16 mouse cellular contexts compared by ENCODE assay signal in genomic region chr9:88484531-88484930, GRCm38 (mm10). TPM values are rescaled to one million over a fixed set of nuclear protein-coding genes. Genes with fewer than 3 reads are reported as not detected.
A peak's percentile ranks its signal among the peaks of the same experiment; 100 is the strongest.
DNase-seq lines count a peak whose midpoint lies in the region; ATAC-seq and TF ChIP-seq lines count a peak whose summit lies in the region.
"Had no signal": no experiment of that assay in that cellular context is flagged by ENCODE, and none has a peak within 500 bp of the region (broad histone marks: within the 10 kb centered on the region; RNA-seq: fewer than 3 reads in every experiment).

No protein-coding gene starts in this region.

- 0 out of 2 replicates have a peak, but pooled peaks cover 4% of the 10 kb centered on the region for H3K36me3 ChIP-seq in heart, embryonic 12.5 days
- H3K36me3 ChIP-seq: liver, embryonic 15.5 days had no signal

- intact Hi-C loops in gastrocnemius, adult 2 months (cut with DNase I), result loop anchor here (5.0 kb wide), 1 partner anchor 47 kb away; the partner anchor contains the start of gene Snx14

- no peak for TF ChIP-seq CTCF in gastrocnemius, adult 2 months (IDR thresholded peaks at IDR 0.05)

- no peaks in the 10 kb centered on the region for H3K27me3 ChIP-seq in heart, embryonic 12.5 days (replicated peaks)

- H3K4me2 ChIP-seq in heart, embryonic 12.5 days, result peak overlapping the region; percentile 14
- H3K4me2 ChIP-seq: liver, embryonic 15.5 days had no signal

- no peak for ATAC-seq in heart, embryonic 12.5 days (ENCODE audit: insufficient number of reproducible peaks, low FRiP score)
- no peak for ATAC-seq in monocyte, adult 5-6 weeks (replicated peaks; ENCODE audit: insufficient number of reproducible peaks, low FRiP score, low TSS enrichment, poor library complexity, severe bottlenecking)

- H3K4me3 ChIP-seq in gastrocnemius, adult 2 months, result no peak overlapping the region
- H3K4me3 ChIP-seq in heart, embryonic 12.5 days, result no peak overlapping the region
- H3K4me3 ChIP-seq: forebrain, embryonic 10.5 days; liver, embryonic 15.5 days had no signal

- no peak for DNase-seq in gastrocnemius, adult 2 months
- no peak for DNase-seq in gastrocnemius, postnatal 10 days
- DNase-seq in retina, postnatal 1 day, result peak; percentile 19
- DNase-seq in retina, embryonic 14.5 days (ENCODE audit: low spot score), result no peak
- DNase-seq in thymus, postnatal 14 days, result no peak
- no peak for DNase-seq in right cerebral cortex, postnatal 14 days
- DNase-seq: B cell, adult 2 months; cerebellum, adult 2 months; kidney, postnatal 25 days; layer of hippocampus, postnatal 36 days; lung, postnatal 4 days had no signal

- peaks cover 15% of the 10 kb centered on the region for H3K4me1 ChIP-seq in heart, embryonic 12.5 days (replicated peaks)

- WGBS in heart, embryonic 12.5 days, result 17% methylated on average over 6 of the region's 6 CpGs

- H3K9me3 ChIP-seq in heart, embryonic 12.5 days (replicated peaks), result no peaks in the 10 kb centered on the region
- H3K9me3 ChIP-seq: forebrain, embryonic 10.5 days; liver, embryonic 15.5 days had no signal

- peak overlapping the region; percentile 99 for H3K27ac ChIP-seq in gastrocnemius, adult 2 months
- peak overlapping the region; percentile 82 for H3K27ac ChIP-seq in heart, embryonic 12.5 days (ENCODE audit: poor library complexity, severe bottlenecking)
- H3K27ac ChIP-seq: forebrain, embryonic 10.5 days; liver, embryonic 15.5 days had no signal

- no peak overlapping the region for H3K9ac ChIP-seq in heart, embryonic 12.5 days
- H3K9ac ChIP-seq: liver, embryonic 15.5 days had no signal

RNA-seq across cellular contexts. Expression of gene Syncrip, which starts 2.2 kb away (rescaled TPM):
- total RNA-seq in gastrocnemius, adult 2 months (2021), result 10 to 100 TPM; 59.4 to 65.0 TPM
- total RNA-seq in gastrocnemius, postnatal 10 days (2021), result 10 to 100 TPM; 65.8 to 77.3 TPM
- polyA plus RNA-seq in heart, embryonic 12.5 days (2016; fragmentation: Nextera tagmentation; extraction: Ambion mirVana), result 67.7 and 74.2 TPM in 2 replicates
- 112 to 157 TPM (median 127 TPM) in 3 replicates for total RNA-seq in monocyte, adult 5-6 weeks (2017)

RNA-seq across cellular contexts. Expression of gene Gm20537, which starts 28.1 kb away (rescaled TPM):
- total RNA-seq in gastrocnemius, adult 2 months (2021), result not detected
- total RNA-seq in gastrocnemius, postnatal 10 days (2021), result not detected
- polyA plus RNA-seq in heart, embryonic 12.5 days (2016; fragmentation: Nextera tagmentation; extraction: Ambion mirVana), result 0.98 TPM in 1 of 2 replicates, not detected in the other
- total RNA-seq in monocyte, adult 5-6 weeks (2017), result not detected in 3 replicates
- total RNA-seq: layer of hippocampus, postnatal 36 days; midbrain, postnatal 0 days had no signal

RNA-seq across cellular contexts. Expression of gene Snx14, which starts 45.8 kb away (rescaled TPM):
- total RNA-seq in gastrocnemius, adult 2 months (2021), result 10 to 100 TPM; 13.1 to 17.9 TPM
- total RNA-seq in gastrocnemius, postnatal 10 days (2021), result 10 to 100 TPM; 17.3 to 19.7 TPM
- 32.2 and 33.5 TPM in 2 replicates for polyA plus RNA-seq in heart, embryonic 12.5 days (2016; fragmentation: Nextera tagmentation; extraction: Ambion mirVana)
- 34.1 to 44.9 TPM (median 35.3 TPM) in 3 replicates for total RNA-seq in monocyte, adult 5-6 weeks (2017)
